Mouse (Mus musculus): ENCODE results near the gene Clcn1. TPM values are rescaled to one million over a fixed set of nuclear protein-coding genes. Genes with fewer than 3 reads are reported as not detected.

The Clcn1 gene
- total and polyA plus RNA-seq, 3 experiments: 0.04 to 0.22 TPM; not detected in 1

GRCm38 (mm10) chr6:42264626-42265312 is 21.7 kb upstream of the Clcn1 start, which contains the start of gene Casp2:
Gene Casp2 (plus strand): TSS chr6:42264985.
- peaks cover 3 to 6% of the 10 kb centered on the region in 2 experiments; a peak in 3 of 4 replicates for H3K4me1 ChIP-seq (ENCODE audit: control insufficient read depth in 1 of 2, insufficient read depth in 2 of 2, low read length in 2 of 2)
- H3K4me3 ChIP-seq (ENCODE audit: control insufficient read depth in 1 of 2, insufficient read depth in 1 of 2, low read depth in 2 of 2, low read length in 2 of 2): peak within 1 kb of the TSS; percentile 86 to 92
- H3K79me2 ChIP-seq (ENCODE audit: control insufficient read depth, insufficient read depth, low read length, poor library complexity): peaks cover 14% of the 10 kb centered on the region
- H3K9me3 ChIP-seq (replicated peaks; ENCODE audit: insufficient read depth, low read length): no peaks in the 10 kb centered on the region
- DNase-seq (ENCODE audit: low read depth, low spot score): peak; percentile 98
- peak within 1 kb of the TSS; percentile 91 for H3K27ac ChIP-seq (ENCODE audit: control insufficient read depth, low read depth, low read length)
- no peaks in the 10 kb centered on the region for H3K27me3 ChIP-seq (ENCODE audit: control insufficient read depth in 1 of 2, insufficient read depth in 2 of 2, low read length in 2 of 2)
- peak within 1 kb of the TSS; percentile 97 for H3K9ac ChIP-seq (ENCODE audit: control insufficient read depth, low read depth, low read length, poor library complexity, severe bottlenecking)
- peaks cover 4 to 13% of the 10 kb centered on the region in 2 experiments for H3K36me3 ChIP-seq (ENCODE audit: control insufficient read depth in 1 of 2, insufficient read depth in 2 of 2, low read length in 2 of 2)
- TF ChIP-seq POLR2A (IDR thresholded peaks at IDR 0.05; ENCODE audit: control insufficient read depth in 1 of 2, insufficient read depth in 1 of 2, low read depth in 1 of 2, low read length in 2 of 2, poor library complexity in 1 of 2) (peak; percentile 55 to 70; a peak in 2 of 4 replicates), HCFC1 (IDR thresholded peaks at IDR 0.05; ENCODE audit: low read depth, low read length) (peak; percentile 81), MXI1 (IDR thresholded peaks at IDR 0.05; ENCODE audit: low read depth, low read length) (peak; percentile 74), CTCF (IDR thresholded peaks at IDR 0.05 in 2 of 3, conservative IDR thresholded peaks at IDR 0.05 in 1 of 3; ENCODE audit: control insufficient read depth in 1 of 3, insufficient read depth in 1 of 3, low read depth in 2 of 3, low read length in 3 of 3, poor library complexity in 1 of 3, severe bottlenecking in 1 of 3) (peak; percentile 68 to 79 (median 74)), JUND (IDR thresholded peaks at IDR 0.05; ENCODE audit: low read depth, low read length) (no peak), MAZ (IDR thresholded peaks at IDR 0.05; ENCODE audit: low read depth, low read length) (peak; percentile 43), MAX (IDR thresholded peaks at IDR 0.05; ENCODE audit: low read length) (peak; percentile 82), RAD21 (IDR thresholded peaks at IDR 0.05; ENCODE audit: low read depth, low read length) (peak; percentile 56), ELF1 (IDR thresholded peaks at IDR 0.05; ENCODE audit: low read depth, low read length) (peak; percentile 45), ZC3H11A (IDR thresholded peaks at IDR 0.05; ENCODE audit: low read depth, low read length) (0 out of 2 replicates have a peak, but pooled peaks have one; percentile 28), RCOR1 (IDR thresholded peaks at IDR 0.05; ENCODE audit: low read depth, low read length) (0 out of 2 replicates have a peak, but pooled peaks have one; percentile 1), GABPA (IDR thresholded peaks at IDR 0.05; ENCODE audit: low read depth, low read length) (no peak), GATA1 (IDR thresholded peaks at IDR 0.05; ENCODE audit: low read depth, low read length) (peak; percentile 37; the same call in 1 of the 2 replicates), EP300 (IDR thresholded peaks at IDR 0.05; ENCODE audit: low read depth in 1 of 2, low read length in 2 of 2) (0 out of 4 replicates have a peak, but pooled peaks of 1 of the 2 experiments have one; percentile 9), MYC (IDR thresholded peaks at IDR 0.05; ENCODE audit: low read depth, low read length) (peak; percentile 77; the same call in 1 of the 2 replicates), SIN3A (IDR thresholded peaks at IDR 0.05; ENCODE audit: low read length) (peak; percentile 84), NRF1 (IDR thresholded peaks at IDR 0.05; ENCODE audit: insufficient read depth, low read depth, low read length, poor library complexity, severe bottlenecking) (peak; percentile 99), SMC3 (IDR thresholded peaks at IDR 0.05; ENCODE audit: low read depth, low read length) (peak; percentile 52), E2F4 (IDR thresholded peaks at IDR 0.05; ENCODE audit: borderline replicate concordance, low read depth, low read length) (peak; percentile 95), POLR2AphosphoS5 (IDR thresholded peaks at IDR 0.05; ENCODE audit: borderline replicate concordance, low read depth, low read length) (no peak), MEF2A (IDR thresholded peaks at IDR 0.05; ENCODE audit: extremely low read depth, insufficient replicate concordance, low read depth, low read length, poor library complexity, severe bottlenecking) (no peak), USF1 (IDR thresholded peaks at IDR 0.05; ENCODE audit: low read depth, low read length) (no peak)

Data from MEL (cell line).